8 mouse cellular contexts compared by ENCODE assay signal in the genomic region with DNA sequence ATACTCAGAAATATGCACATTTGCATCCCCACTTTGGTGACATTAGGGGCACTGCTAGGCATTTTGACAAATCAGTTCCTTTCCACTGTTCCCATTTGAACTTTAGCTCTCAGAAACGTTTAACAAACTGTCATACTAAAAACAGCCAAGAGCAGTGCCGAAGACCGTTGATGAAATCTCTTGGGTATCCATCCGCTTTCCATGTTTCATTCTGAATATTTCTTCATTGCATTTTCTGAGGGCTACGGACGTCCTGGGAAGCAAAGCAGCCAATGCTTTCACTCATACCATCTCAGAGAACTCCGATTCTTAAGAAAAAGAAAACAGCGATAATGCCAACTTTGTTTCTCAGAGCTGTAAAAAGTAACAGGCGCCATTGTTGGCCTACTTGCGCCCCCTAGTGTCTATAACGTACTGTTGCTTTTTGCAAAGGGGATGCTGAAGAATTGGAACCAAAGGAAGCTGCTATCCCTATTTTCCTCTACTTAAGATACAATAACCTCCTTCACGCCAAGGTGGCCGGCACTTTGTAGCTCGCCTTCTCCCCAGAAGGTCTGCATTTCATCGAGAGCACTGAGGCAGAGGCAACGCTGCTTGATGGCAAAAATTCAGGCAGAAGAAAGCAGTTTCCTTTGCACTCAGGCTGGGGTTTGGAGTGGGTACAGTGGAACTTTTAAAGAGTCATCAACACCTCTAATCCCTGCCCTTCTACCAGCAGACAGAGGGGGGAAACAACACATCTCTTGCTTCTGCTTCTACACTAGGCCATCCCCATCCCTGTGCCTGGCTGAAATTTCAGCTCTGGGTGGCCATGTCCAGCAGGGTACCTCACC.
DNase-seq lines count a peak whose midpoint lies in the region; ATAC-seq lines count a peak whose summit lies in the region.

No protein-coding gene starts in this region.

- peak overlapping the region; percentile 50 for H3K4me2 ChIP-seq in intestine, embryonic 14.5 days (ENCODE audit: low read length)

- no peaks in the 10 kb centered on the region for H3K36me3 ChIP-seq in intestine, embryonic 14.5 days (ENCODE audit: control insufficient read depth, insufficient read depth, low read length)

- ATAC-seq in intestine, embryonic 14.5 days (replicated peaks; ENCODE audit: low FRiP score, low TSS enrichment, low read depth) = no peak

- peak overlapping the region; percentile 27; the same call in 1 of the 2 replicates for H3K27ac ChIP-seq in intestine, embryonic 14.5 days (ENCODE audit: low read depth)

- intact Hi-C loops in gastrocnemius, postnatal 14 days (cut with DNase I; ENCODE audit: low total_unique reads) = loop anchor here (5.0 kb wide), 3 partner anchors 229 to 884 kb away; no protein-coding TSS in a partner anchor

- no peaks in the 10 kb centered on the region for H3K27me3 ChIP-seq in intestine, embryonic 14.5 days (replicated peaks; ENCODE audit: control insufficient read depth, insufficient read depth, low read length)

- H3K9me3 ChIP-seq in intestine, embryonic 14.5 days (ENCODE audit: control insufficient read depth, low read length) = no peaks in the 10 kb centered on the region

- peaks cover 4% of the 10 kb centered on the region; the same call in 1 of the 2 replicates for H3K4me1 ChIP-seq in intestine, embryonic 14.5 days (replicated peaks; ENCODE audit: control insufficient read depth, insufficient read depth, low read length)

- WGBS in intestine, embryonic 14.5 days = 6% methylated on average over 16 of the region's 16 CpGs

- H3K9ac ChIP-seq in intestine, embryonic 14.5 days (ENCODE audit: low read length) = peak overlapping the region; percentile 29; the same call in 1 of the 2 replicates

- peak overlapping the region; percentile 35 for H3K4me3 ChIP-seq in intestine, embryonic 14.5 days (ENCODE audit: low read depth, low read length)

- DNase-seq in urinary bladder, postnatal 14 days (ENCODE audit: low spot score) = peak; percentile 66
- no peak for DNase-seq in urinary bladder, postnatal 10 days (ENCODE audit: low spot score)
- peak; percentile 84 for DNase-seq in embryo, embryonic 11 days
- DNase-seq in gastrocnemius, postnatal 14 days = peak; percentile 56
- DNase-seq in intestine, embryonic 14.5 days (ENCODE audit: low spot score) = peak; percentile 80
- peak; percentile 20 to 34 for DNase-seq in left cerebral cortex, adult 8-10 months (ENCODE audit: low spot score in 2 of 2)
- peak; percentile 52 to 70 for DNase-seq in lung, postnatal 4 days
- DNase-seq in right cerebral cortex, postnatal 10 days (ENCODE audit: low spot score in 2 of 2) = peak; percentile 75 to 76
